Mouse (Mus musculus) midbrain, embryonic 16.5 days (tissue): ENCODE data around the gene Pole. TPM values are rescaled to one million over a fixed set of nuclear protein-coding genes. Genes with fewer than 3 reads are reported as not detected.

Experiments used
- ATAC-seq: fragments of 200-750 bp; cut with Nextera tagmentation; 2 replicates; pipeline ENCODE4 v1.8.0; 2017; ENCODE audit warnings: moderate TSS enrichment
- H3K27ac ChIP-seq: fragments of 300-500 bp; sonication (generic); 2 replicates; pipeline ENCODE4 v1.5.1; 2014; ENCODE audit warnings: mild to moderate bottlenecking, low read length, mixed read lengths
- H3K27me3 ChIP-seq: fragments of 300-500 bp; sonication (generic); 2 replicates; pipeline ENCODE4 v1.6.1; 2014; ENCODE audit warnings: low read depth, low read length, mixed read lengths; ENCODE audit not compliant: control insufficient read depth, insufficient read depth
- H3K36me3 ChIP-seq: fragments of 300-500 bp; sonication (generic); 2 replicates; pipeline ENCODE4 v1.6.1; 2014; ENCODE audit warnings: mild to moderate bottlenecking, low read length, moderate library complexity, mixed read lengths; ENCODE audit not compliant: control insufficient read depth, insufficient read depth
- H3K4me1 ChIP-seq: fragments of 300-500 bp; sonication (generic); 2 replicates; pipeline ENCODE4 v1.6.1; 2014; ENCODE audit warnings: mild to moderate bottlenecking, low read length, mixed read lengths; ENCODE audit not compliant: control insufficient read depth, insufficient read depth
- H3K4me2 ChIP-seq: fragments of 300-500 bp; sonication (generic); 2 replicates; pipeline ENCODE4 v1.6.1; 2014; ENCODE audit warnings: mild to moderate bottlenecking, low read length, mixed read lengths
- H3K4me3 ChIP-seq: fragments of 300-500 bp; sonication (generic); 2 replicates; pipeline ENCODE4 v1.5.1; 2014; ENCODE audit warnings: low read depth, mild to moderate bottlenecking, low read length, moderate library complexity, mixed read lengths
- H3K9ac ChIP-seq: fragments of 300-500 bp; sonication (generic); 2 replicates; pipeline ENCODE4 v1.6.1; 2014; ENCODE audit warnings: low read depth, low read length, mixed read lengths
- H3K9me3 ChIP-seq: fragments of 300-500 bp; sonication (generic); replicated peaks from 2 replicates; pipeline ENCODE4 v1.6.1; 2014; ENCODE audit warnings: mild to moderate bottlenecking, low read length, mixed read lengths; ENCODE audit not compliant: control insufficient read depth, poor library complexity, severe bottlenecking
- WGBS: fragments of 180-500 bp; shearing (Covaris S2); extraction: QIAGEN DNeasy Blood & Tissue Kit; methylation state at CpG from one replicate; pipeline ENCODE4 v1.1.7; 2014; 5-methylcytosine and 5-hydroxymethylcytosine counted together
- polyA plus RNA-seq: library from polyadenylated mRNA; unstranded; fragments of >200 nt; fragmentation: Nextera tagmentation; extraction: Ambion mirVana; gene quantifications from 2 replicates; pipeline ENCODE4 v1.2.1, GENCODE M21; 2015

Gene Pole
- polyA plus RNA-seq, 1 experiment from 2014 or later = 5.1 TPM

DNA sequence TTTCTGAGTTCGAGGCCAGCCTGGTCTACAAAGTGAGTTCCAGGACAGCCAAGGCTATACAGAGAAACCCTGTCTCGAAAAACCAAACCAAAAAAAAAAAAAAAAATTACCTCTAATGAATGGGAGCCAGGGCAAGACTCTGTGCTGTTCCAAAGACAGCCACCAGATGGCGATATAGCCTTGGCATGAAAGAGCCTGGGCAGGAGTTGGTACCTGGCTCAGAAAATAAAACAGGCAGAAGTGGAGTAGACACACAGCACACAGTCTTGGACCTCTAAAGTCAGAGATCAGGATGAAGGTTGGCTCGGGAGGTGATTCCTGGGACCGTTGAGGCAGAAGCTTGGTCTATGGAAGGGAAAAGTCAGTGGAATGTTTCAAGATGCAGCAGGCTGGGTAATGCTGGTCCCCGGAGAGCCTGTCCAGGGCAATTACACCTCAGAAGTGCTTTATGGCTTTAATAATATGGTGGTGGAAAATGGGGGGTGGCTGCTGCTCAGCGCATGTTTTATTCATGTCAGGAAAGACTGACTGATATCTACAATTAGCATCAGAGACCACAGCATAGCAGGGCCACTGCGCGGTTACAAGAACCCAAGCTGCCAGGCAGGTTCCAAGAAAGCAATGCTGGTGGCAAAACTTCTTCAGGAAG lies 71.5 kb downstream of the Pole start:
- no peak overlapping the region for H3K4me2 ChIP-seq
- 33% methylated on average over 8 of the region's 9 CpGs for WGBS
- peaks cover 3% of the 10 kb centered on the region for H3K36me3 ChIP-seq
- H3K4me3 ChIP-seq = no peak overlapping the region
- peak; percentile 59; the same call in 1 of the 2 replicates for ATAC-seq
- no peak overlapping the region for H3K27ac ChIP-seq
- H3K9ac ChIP-seq = no peak overlapping the region
- H3K9me3 ChIP-seq = no peaks in the 10 kb centered on the region
- no peaks in the 10 kb centered on the region; the same call in 1 of the 2 replicates for H3K27me3 ChIP-seq
- peaks cover 4% of the 10 kb centered on the region; the same call in 1 of the 2 replicates for H3K4me1 ChIP-seq

DNA sequence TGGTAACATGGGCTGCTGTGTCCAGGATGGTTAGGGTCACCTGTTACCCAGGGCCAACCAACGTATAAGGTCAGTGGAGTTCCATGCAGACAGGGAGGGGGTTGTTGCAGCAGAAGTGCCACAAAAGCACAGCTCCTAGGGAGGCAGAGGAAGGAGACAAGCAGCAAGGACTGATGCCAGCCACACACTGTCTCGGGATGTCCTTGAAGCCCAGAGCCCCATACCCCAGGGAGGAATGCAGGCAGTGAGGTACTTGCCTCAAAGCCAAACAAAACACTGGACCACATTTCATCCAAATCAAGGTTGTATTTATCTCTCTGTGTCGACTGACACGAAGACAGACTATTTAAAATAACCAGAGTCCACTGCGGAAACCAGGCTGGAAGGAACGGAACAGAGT lies 75.4 kb downstream of the Pole start:
- H3K4me3 ChIP-seq = no peak overlapping the region
- no peak for ATAC-seq
- H3K4me2 ChIP-seq = no peak overlapping the region
- peaks cover 3% of the 10 kb centered on the region for H3K36me3 ChIP-seq
- H3K27ac ChIP-seq = no peak overlapping the region
- H3K27me3 ChIP-seq = no peaks in the 10 kb centered on the region
- no peaks in the 10 kb centered on the region for H3K9me3 ChIP-seq
- WGBS = 86% methylated on average over 6 of the region's 6 CpGs
- H3K4me1 ChIP-seq = peaks cover 8% of the 10 kb centered on the region; the same call in 1 of the 2 replicates
- H3K9ac ChIP-seq = no peak overlapping the region

- peak overlapping the region; percentile 82 for H3K4me2 ChIP-seq
- no peak for ATAC-seq
- H3K4me1 ChIP-seq = peaks cover 6% of the 10 kb centered on the region; the same call in 1 of the 2 replicates
- no peaks in the 10 kb centered on the region for H3K27me3 ChIP-seq
- 3% methylated on average over 27 of the region's 28 CpGs for WGBS
- H3K9ac ChIP-seq = peak overlapping the region; percentile 66
- H3K4me3 ChIP-seq = peak overlapping the region; percentile 46
- H3K27ac ChIP-seq = no peak overlapping the region
- no peaks in the 10 kb centered on the region for H3K9me3 ChIP-seq
- H3K36me3 ChIP-seq = peaks cover 3% of the 10 kb centered on the region
Observed at GRCm38 (mm10) chr5:110362813-110363178, 76.7 kb downstream of the Pole start.

DNA sequence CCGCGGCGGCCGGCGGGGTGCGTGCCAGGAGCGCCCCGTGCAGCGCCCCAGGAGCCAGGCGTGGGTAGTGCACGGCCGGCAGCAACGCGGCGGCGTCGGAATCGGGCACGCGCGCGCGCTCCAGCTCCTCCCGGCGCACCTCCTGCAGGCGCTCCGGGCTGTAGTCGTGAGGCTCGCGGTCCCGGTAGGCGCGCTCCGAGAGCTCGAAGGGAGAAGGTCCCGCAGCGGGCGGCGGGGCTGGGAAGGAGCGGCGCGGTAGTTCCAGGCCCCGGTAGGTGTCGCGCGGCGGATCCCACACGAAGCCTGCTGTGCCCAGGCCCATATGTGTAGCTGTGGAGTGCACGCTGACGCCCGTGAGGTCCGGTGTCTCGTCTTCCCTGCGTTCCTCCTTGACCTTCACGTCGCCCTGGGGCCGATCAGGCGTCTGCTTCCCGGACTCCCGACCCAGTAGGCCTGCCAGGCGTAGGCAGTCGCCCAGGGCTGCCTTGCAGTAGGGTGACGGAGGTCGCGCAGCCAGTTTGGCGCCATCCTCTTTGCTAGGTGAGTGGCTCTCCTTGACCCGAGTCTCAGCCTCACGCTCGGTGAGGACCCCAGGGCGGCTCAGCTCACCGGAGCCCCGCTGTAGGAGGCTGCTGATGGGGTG lies 77.2 kb downstream of the Pole start:
- Histone ChIP-seq H3K4me2 (peak overlapping the region; percentile 82), H3K9ac (peak overlapping the region; percentile 66), H3K27ac (peak overlapping the region; percentile 45; the same call in 1 of the 2 replicates), H3K4me3 (peak overlapping the region; percentile 46), H3K36me3 (peaks cover 3% of the 10 kb centered on the region), H3K4me1 (peaks cover 4% of the 10 kb centered on the region; the same call in 1 of the 2 replicates), H3K9me3 (no peaks in the 10 kb centered on the region), H3K27me3 (no peaks in the 10 kb centered on the region)
- peak; percentile 78 for ATAC-seq
- WGBS = 4% methylated on average over 62 of the region's 72 CpGs

DNA sequence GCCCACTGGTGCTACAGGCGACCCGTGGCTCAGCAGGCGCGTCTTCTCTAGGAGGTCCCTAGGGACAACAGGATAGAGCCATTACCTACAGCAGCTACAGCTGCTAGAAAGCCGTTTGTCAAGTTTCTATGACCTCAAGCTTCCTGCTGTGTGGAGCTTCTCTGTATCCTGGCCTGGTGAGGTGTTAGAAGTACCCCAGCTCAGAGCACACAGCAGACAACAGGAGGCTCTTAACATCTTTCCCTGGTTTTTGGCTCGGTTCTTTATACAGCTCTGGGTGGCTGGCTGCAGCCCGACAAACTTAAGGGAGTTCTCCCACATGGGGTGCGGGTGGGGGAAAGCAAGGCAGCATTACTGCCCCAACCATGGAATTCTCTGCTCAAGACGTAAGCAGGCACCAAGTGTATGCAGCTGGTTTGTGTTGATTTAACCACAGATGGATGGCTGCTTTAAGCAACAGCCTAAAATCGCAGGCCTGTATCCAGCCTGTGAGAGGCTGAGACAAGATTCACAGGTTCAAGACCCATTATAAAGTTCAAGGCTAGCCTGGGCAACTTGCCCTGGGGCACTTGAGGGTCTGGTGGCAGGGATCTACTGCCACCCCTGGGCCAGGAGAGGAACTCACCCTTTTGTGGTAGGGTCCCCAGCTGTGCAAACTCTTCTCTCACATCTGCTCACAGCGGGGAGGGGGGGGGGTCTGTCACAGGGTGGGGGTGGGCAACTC lies 77.9 kb downstream of the Pole start:
- H3K27me3 ChIP-seq = no peaks in the 10 kb centered on the region
- peak overlapping the region; percentile 66 for H3K9ac ChIP-seq
- peak overlapping the region; percentile 45; the same call in 1 of the 2 replicates for H3K27ac ChIP-seq
- peak overlapping the region; percentile 82 for H3K4me2 ChIP-seq
- H3K4me1 ChIP-seq = peaks cover 4% of the 10 kb centered on the region; the same call in 1 of the 2 replicates
- no peaks in the 10 kb centered on the region for H3K9me3 ChIP-seq
- no peak for ATAC-seq
- WGBS = 34% methylated on average over 10 of the region's 11 CpGs
- peak overlapping the region; percentile 46 for H3K4me3 ChIP-seq
- peaks cover 3% of the 10 kb centered on the region for H3K36me3 ChIP-seq

- Histone ChIP-seq H3K9ac (no peak overlapping the region), H3K36me3 (peaks cover 28% of the 10 kb centered on the region), H3K27me3 (no peaks in the 10 kb centered on the region), H3K4me1 (no peaks in the 10 kb centered on the region), H3K4me2 (no peak overlapping the region), H3K9me3 (no peaks in the 10 kb centered on the region), H3K4me3 (no peak overlapping the region), H3K27ac (no peak overlapping the region)
- WGBS = 52% methylated on average over 8 of the region's 8 CpGs
- peak; percentile 41; the same call in 1 of the 2 replicates for ATAC-seq
Observed at GRCm38 (mm10) chr5:110376802-110377433, 90.8 kb downstream of the Pole start.

DNA sequence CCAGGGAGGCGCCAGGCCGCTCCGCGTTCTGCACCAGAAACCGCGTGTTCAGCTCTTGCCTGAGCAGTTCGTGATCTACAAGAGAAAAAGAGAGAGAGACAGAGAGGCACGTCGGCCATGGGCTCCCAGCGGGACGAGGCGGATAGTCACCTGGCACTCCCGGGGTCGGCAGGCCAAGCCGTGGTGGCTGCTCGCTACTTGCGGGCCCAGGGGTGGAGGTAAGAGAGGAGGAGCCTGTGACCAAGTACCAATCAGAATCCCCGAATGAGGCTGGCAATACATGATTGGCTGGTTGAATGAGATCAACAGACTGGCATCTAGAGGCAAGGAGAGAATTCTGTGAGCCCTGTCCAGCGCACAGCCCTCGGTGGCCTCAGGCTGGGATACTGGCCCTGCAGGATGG lies 92.1 kb downstream of the Pole start:
- Histone ChIP-seq H3K27ac (no peak overlapping the region), H3K4me3 (no peak overlapping the region), H3K27me3 (no peaks in the 10 kb centered on the region), H3K36me3 (peaks cover 27% of the 10 kb centered on the region), H3K4me1 (no peaks in the 10 kb centered on the region), H3K9ac (no peak overlapping the region), H3K9me3 (no peaks in the 10 kb centered on the region), H3K4me2 (no peak overlapping the region)
- WGBS = 37% methylated on average over 20 of the region's 20 CpGs
- peak; percentile 52 for ATAC-seq

DNA sequence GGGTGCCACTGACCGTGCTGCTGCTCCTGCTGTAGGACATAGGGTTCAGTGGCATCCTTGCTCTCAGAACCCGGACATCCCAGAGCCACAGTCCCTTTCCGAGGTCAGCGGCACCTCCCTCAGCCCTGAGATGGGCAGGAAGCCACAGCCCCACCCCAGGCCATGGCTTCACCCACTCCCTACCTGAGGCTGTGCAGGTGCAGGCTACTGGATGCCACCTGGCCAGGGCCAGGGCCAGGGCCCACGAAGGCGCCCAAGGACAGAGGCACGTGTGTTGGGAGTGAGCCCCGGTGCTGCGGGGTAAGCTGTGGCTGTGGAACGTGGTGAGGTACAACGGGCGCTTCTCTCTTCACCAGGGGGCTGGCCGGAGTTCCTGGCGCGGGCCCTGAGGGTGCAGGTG lies 93.0 kb downstream of the Pole start:
- Histone ChIP-seq H3K36me3 (peaks cover 26% of the 10 kb centered on the region), H3K4me2 (no peak overlapping the region), H3K4me3 (no peak overlapping the region), H3K4me1 (no peaks in the 10 kb centered on the region), H3K27ac (no peak overlapping the region), H3K27me3 (no peaks in the 10 kb centered on the region), H3K9ac (no peak overlapping the region), H3K9me3 (no peaks in the 10 kb centered on the region)
- WGBS = 93% methylated on average over 15 of the region's 15 CpGs
- ATAC-seq = peak; percentile 19; the same call in 1 of the 2 replicates
